Mouse (Mus musculus): ENCODE results near the gene Gm43720.

Gene Gm43720

GRCm38 (mm10) chr5:138262001-138262400 is 17.8 kb downstream of the Gm43720 start:
- no peak for DNase-seq (ENCODE audit: low read depth, low spot score)

GRCm38 (mm10) chr5:138260834-138261233 is 18.9 kb downstream of the Gm43720 start:
- no peak for DNase-seq (ENCODE audit: low read depth, low spot score)

GRCm38 (mm10) chr5:138260051-138260450 is 19.7 kb downstream of the Gm43720 start:
- no peak for DNase-seq (ENCODE audit: low read depth, low spot score)

GRCm38 (mm10) chr5:138258993-138259392 is 20.8 kb downstream of the Gm43720 start:
- no peak for DNase-seq (ENCODE audit: low read depth, low spot score)

- DNase-seq (ENCODE audit: low read depth, low spot score) = no peak
These were observed 21.2 kb downstream of the Gm43720 start for GRCm38 (mm10) chr5:138258542-138258941.

- DNase-seq (ENCODE audit: low read depth, low spot score) = no peak
These were observed 21.7 kb downstream of the Gm43720 start for GRCm38 (mm10) chr5:138258078-138258477.

GRCm38 (mm10) chr5:138257585-138257978 is 22.2 kb downstream of the Gm43720 start:
- no peak for DNase-seq (ENCODE audit: low read depth, low spot score)

- DNase-seq (ENCODE audit: low read depth, low spot score) = no peak
These were observed 22.7 kb downstream of the Gm43720 start for GRCm38 (mm10) chr5:138256966-138257584.

- no peak for DNase-seq (ENCODE audit: low read depth, low spot score)
These were observed 23.7 kb downstream of the Gm43720 start for GRCm38 (mm10) chr5:138256094-138256467.

GRCm38 (mm10) chr5:138255353-138256093 is 24.2 kb downstream of the Gm43720 start, which contains the start of gene Lamtor4:
Gene Lamtor4, plus strand, starts transcription at chr5:138255482.
- peak; percentile 85 for DNase-seq (ENCODE audit: low read depth, low spot score)

GRCm38 (mm10) chr5:138253061-138253460 is 26.7 kb downstream of the Gm43720 start:
- DNase-seq (ENCODE audit: low read depth, low spot score) = no peak

- DNase-seq (ENCODE audit: low read depth, low spot score) = no peak
These were observed 28.6 kb downstream of the Gm43720 start for GRCm38 (mm10) chr5:138251144-138251543.

- DNase-seq (ENCODE audit: low read depth, low spot score) = no peak
These were observed 38.2 kb downstream of the Gm43720 start for GRCm38 (mm10) chr5:138241511-138241910.

GRCm38 (mm10) chr5:138234224-138234623 is 45.5 kb downstream of the Gm43720 start:
- no peak for DNase-seq (ENCODE audit: low read depth, low spot score)

GRCm38 (mm10) chr5:138233778-138234177 is 46.0 kb downstream of the Gm43720 start:
- no peak for DNase-seq (ENCODE audit: low read depth, low spot score)

- DNase-seq (ENCODE audit: low read depth, low spot score) = no peak
These were observed 50.2 kb downstream of the Gm43720 start for GRCm38 (mm10) chr5:138229511-138229910.

GRCm38 (mm10) chr5:138228026-138228425 is 51.7 kb downstream of the Gm43720 start:
- DNase-seq (ENCODE audit: low read depth, low spot score) = no peak

- DNase-seq (ENCODE audit: low read depth, low spot score) = no peak
These were observed 52.4 kb downstream of the Gm43720 start for GRCm38 (mm10) chr5:138227367-138227766.

- no peak for DNase-seq (ENCODE audit: low read depth, low spot score)
These were observed 53.3 kb downstream of the Gm43720 start for GRCm38 (mm10) chr5:138226491-138226890.

- DNase-seq (ENCODE audit: low read depth, low spot score) = no peak
These were observed 54.1 kb downstream of the Gm43720 start, which contains the start of gene Nxpe5 for GRCm38 (mm10) chr5:138225700-138226099. Gene Nxpe5, plus strand, starts transcription at chr5:138225898.

- no peak for DNase-seq (ENCODE audit: low read depth, low spot score)
These were observed 56.5 kb downstream of the Gm43720 start for GRCm38 (mm10) chr5:138223287-138223686.

GRCm38 (mm10) chr5:138222111-138222510 is 57.6 kb downstream of the Gm43720 start:
- DNase-seq (ENCODE audit: low read depth, low spot score) = peak; percentile 27

- DNase-seq (ENCODE audit: low read depth, low spot score) = no peak
These were observed 59.9 kb downstream of the Gm43720 start for GRCm38 (mm10) chr5:138219864-138220263.
